In the genomic region with DNA sequence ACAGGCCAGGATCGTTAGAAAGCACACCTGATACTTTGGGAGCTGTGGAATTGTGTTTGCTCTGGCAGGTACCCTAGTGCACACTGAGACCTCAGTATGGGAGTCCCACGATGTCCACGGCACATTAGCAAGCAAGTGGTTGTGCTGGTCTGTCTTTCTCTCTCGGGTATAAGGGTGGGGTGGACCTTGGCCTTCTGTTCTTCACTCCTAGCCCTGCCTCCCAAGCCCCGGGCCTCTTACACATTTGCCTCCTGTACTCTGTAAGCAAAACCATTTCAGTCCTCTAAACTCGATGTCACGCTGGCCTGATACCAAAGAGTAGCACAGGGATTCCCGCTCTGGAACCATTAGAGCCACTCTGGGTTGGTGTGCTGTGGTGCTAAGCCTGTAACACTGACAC, we compare ENCODE assay signal across 27 mouse cellular contexts. TPM values are rescaled to one million over a fixed set of nuclear protein-coding genes. Genes with fewer than 3 reads are reported as not detected.
DNase-seq lines count a peak whose midpoint lies in the region; ATAC-seq lines count a peak whose summit lies in the region.
"Had no signal": no experiment of that assay in that cellular context is flagged by ENCODE, and none has a peak within 500 bp of the region (broad histone marks: within the 10 kb centered on the region; RNA-seq: fewer than 3 reads in every experiment).

No protein-coding gene starts in this region.

- H3K27ac ChIP-seq in liver, embryonic 16.5 days (ENCODE audit: low read length) = peak overlapping the region; percentile 57; the same call in 1 of the 2 replicates
- H3K27ac ChIP-seq in liver, embryonic 11.5 days (ENCODE audit: low read depth, low read length) = no peak overlapping the region
- H3K27ac ChIP-seq in embryonic facial prominence, embryonic 14.5 days (replicated peaks; ENCODE audit: low read depth, low read length) = peak overlapping the region; percentile 13
- H3K27ac ChIP-seq in intestine, embryonic 16.5 days (ENCODE audit: low read length) = peak overlapping the region; percentile 72
- H3K27ac ChIP-seq: heart, embryonic 10.5 days; heart, embryonic 15.5 days; liver, embryonic 13.5 days; neural tube, embryonic 12.5 days had no signal

- H3K4me2 ChIP-seq in liver, embryonic 16.5 days (ENCODE audit: low read depth, low read length) = no peak overlapping the region
- no peak overlapping the region for H3K4me2 ChIP-seq in liver, embryonic 11.5 days
- H3K4me2 ChIP-seq in embryonic facial prominence, embryonic 14.5 days (ENCODE audit: low read depth, low read length) = no peak overlapping the region
- H3K4me2 ChIP-seq in intestine, embryonic 16.5 days (ENCODE audit: low read depth, low read length) = no peak overlapping the region
- H3K4me2 ChIP-seq: heart, embryonic 15.5 days; liver, embryonic 13.5 days; lung, embryonic 14.5 days; neural tube, embryonic 12.5 days had no signal

- 61% methylated on average over 8 of the region's 8 CpGs for WGBS in liver, embryonic 16.5 days (ENCODE audit: insufficient replicate concordance)
- WGBS in liver, embryonic 11.5 days = 84% methylated on average over 8 of the region's 8 CpGs
- WGBS in embryonic facial prominence, embryonic 14.5 days = 82% methylated on average over 8 of the region's 8 CpGs
- 78% methylated on average over 8 of the region's 8 CpGs for WGBS in intestine, embryonic 16.5 days

- no peak overlapping the region for H3K4me3 ChIP-seq in liver, embryonic 16.5 days (ENCODE audit: low read depth, low read length)
- H3K4me3 ChIP-seq in liver, embryonic 11.5 days (ENCODE audit: low read depth, low read length) = no peak overlapping the region
- no peak overlapping the region for H3K4me3 ChIP-seq in embryonic facial prominence, embryonic 14.5 days (ENCODE audit: low read depth, low read length)
- H3K4me3 ChIP-seq in intestine, embryonic 16.5 days (ENCODE audit: low read length) = no peak overlapping the region
- H3K4me3 ChIP-seq: heart, embryonic 10.5 days; heart, embryonic 15.5 days; liver, embryonic 13.5 days; midbrain, embryonic 10.5 days; myocyte; neural tube, embryonic 12.5 days had no signal

- no peaks in the 10 kb centered on the region; the same call in 1 of the 2 replicates for H3K36me3 ChIP-seq in liver, embryonic 16.5 days (ENCODE audit: control insufficient read depth, insufficient read depth)
- H3K36me3 ChIP-seq in liver, embryonic 11.5 days (ENCODE audit: control insufficient read depth, insufficient read depth, low read length) = peaks cover 11% of the 10 kb centered on the region
- peaks cover 88% of the 10 kb centered on the region for H3K36me3 ChIP-seq in embryonic facial prominence, embryonic 14.5 days (ENCODE audit: control insufficient read depth, insufficient read depth, low read length)
- H3K36me3 ChIP-seq in intestine, embryonic 16.5 days (ENCODE audit: control insufficient read depth, insufficient read depth, low read length) = peaks cover 14% of the 10 kb centered on the region

- no peaks in the 10 kb centered on the region for H3K9me3 ChIP-seq in liver, embryonic 16.5 days (replicated peaks; ENCODE audit: control insufficient read depth, low read length)
- H3K9me3 ChIP-seq in liver, embryonic 11.5 days (ENCODE audit: control insufficient read depth, low read length) = no peaks in the 10 kb centered on the region
- H3K9me3 ChIP-seq in embryonic facial prominence, embryonic 14.5 days (ENCODE audit: control insufficient read depth, low read length) = no peaks in the 10 kb centered on the region
- no peaks in the 10 kb centered on the region for H3K9me3 ChIP-seq in intestine, embryonic 16.5 days (ENCODE audit: control insufficient read depth, low read length)
- H3K9me3 ChIP-seq: heart, embryonic 10.5 days; heart, embryonic 15.5 days; liver, embryonic 13.5 days; midbrain, embryonic 10.5 days; neural tube, embryonic 12.5 days had no signal

- H3K4me1 ChIP-seq in liver, embryonic 16.5 days (ENCODE audit: control insufficient read depth, low read depth, low read length) = no peaks in the 10 kb centered on the region
- H3K4me1 ChIP-seq in liver, embryonic 11.5 days (replicated peaks; ENCODE audit: control insufficient read depth, insufficient read depth, low read length) = no peaks in the 10 kb centered on the region
- H3K4me1 ChIP-seq in embryonic facial prominence, embryonic 14.5 days (ENCODE audit: control insufficient read depth, insufficient read depth, low read length) = no peaks in the 10 kb centered on the region; the same call in 1 of the 2 replicates
- peaks cover 7% of the 10 kb centered on the region for H3K4me1 ChIP-seq in intestine, embryonic 16.5 days (ENCODE audit: control insufficient read depth, insufficient read depth, low read length)
- H3K4me1 ChIP-seq: heart, embryonic 10.5 days; heart, embryonic 15.5 days; liver, embryonic 13.5 days had no signal

- ATAC-seq in liver, embryonic 16.5 days (ENCODE audit: low read depth) = no peak
- ATAC-seq in liver, embryonic 11.5 days (replicated peaks; ENCODE audit: low FRiP score) = no peak
- no peak for ATAC-seq in embryonic facial prominence, embryonic 14.5 days (ENCODE audit: low read depth)
- peak; percentile 86 for ATAC-seq in intestine, embryonic 16.5 days
- ATAC-seq: forebrain, embryonic 14.5 days; hindbrain, embryonic 16.5 days; midbrain, embryonic 16.5 days had no signal

- no peak for DNase-seq in liver, embryonic 11.5 days (ENCODE audit: low spot score)
- no peak for DNase-seq in embryonic facial prominence, embryonic 14.5 days (ENCODE audit: low spot score)
- DNase-seq in yolk sac, embryonic 10.5 days (ENCODE audit: low spot score) = peak; percentile 30
- no peak for DNase-seq in adrenal gland, postnatal 14 days
- no peak for DNase-seq in thymus, postnatal 4 days
- DNase-seq: adrenal gland, postnatal 10 days; B cell, adult 2 months; cerebellum, adult 18-20 months; cerebellum, postnatal 10 days; gastrocnemius, postnatal 25 days; heart, adult 11 months; kidney, postnatal 14 days; layer of hippocampus, adult 9-11 months; liver, embryonic 13.5 days; lung, embryonic 14.5 days; lung, postnatal 14 days; right cerebral cortex, postnatal 4 days had no signal

- no peaks in the 10 kb centered on the region for H3K27me3 ChIP-seq in liver, embryonic 16.5 days (ENCODE audit: control insufficient read depth, insufficient read depth, low read depth, low read length)
- H3K27me3 ChIP-seq in liver, embryonic 11.5 days (replicated peaks; ENCODE audit: control insufficient read depth, insufficient read depth, low read length) = no peaks in the 10 kb centered on the region
- no peaks in the 10 kb centered on the region for H3K27me3 ChIP-seq in embryonic facial prominence, embryonic 14.5 days (replicated peaks; ENCODE audit: control insufficient read depth, insufficient read depth, low read length)
- H3K27me3 ChIP-seq in intestine, embryonic 16.5 days (replicated peaks; ENCODE audit: control insufficient read depth, insufficient read depth, low read length) = no peaks in the 10 kb centered on the region
- H3K27me3 ChIP-seq: heart, embryonic 15.5 days; liver, embryonic 13.5 days; neural tube, embryonic 12.5 days had no signal

- no peak overlapping the region for H3K9ac ChIP-seq in liver, embryonic 16.5 days (ENCODE audit: low read depth, low read length)
- H3K9ac ChIP-seq in liver, embryonic 11.5 days (ENCODE audit: low read depth, low read length) = no peak overlapping the region
- no peak overlapping the region for H3K9ac ChIP-seq in embryonic facial prominence, embryonic 14.5 days (ENCODE audit: low read depth, low read length)
- H3K9ac ChIP-seq in intestine, embryonic 16.5 days (ENCODE audit: low read depth, low read length) = 0 out of 2 replicates have a peak overlapping the region, but pooled peaks have one; percentile 8
- H3K9ac ChIP-seq: heart, embryonic 15.5 days; liver, embryonic 13.5 days; lung, embryonic 14.5 days; neural tube, embryonic 12.5 days had no signal

RNA-seq across cellular contexts. Expression of gene Aebp2, which starts 29.8 kb away (rescaled TPM):
- 2.4 and 2.5 TPM in 2 replicates for polyA plus RNA-seq in liver, embryonic 16.5 days (2015; fragmentation: Nextera tagmentation; extraction: Ambion mirVana)
- 10.3 and 10.5 TPM in 2 replicates for polyA plus RNA-seq in liver, embryonic 11.5 days (2014; fragmentation: Nextera tagmentation; extraction: Ambion mirVana)
- polyA plus RNA-seq in embryonic facial prominence, embryonic 14.5 days (2014; fragmentation: Nextera tagmentation; extraction: Ambion mirVana) = 18.1 and 18.7 TPM in 2 replicates
- 6.4 and 7.3 TPM in 2 replicates for polyA plus RNA-seq in intestine, embryonic 16.5 days (2015; fragmentation: Nextera tagmentation; extraction: Ambion mirVana)
- total RNA-seq in adrenal gland, postnatal 14 days (2021) = 52.3 and 52.8 TPM in 2 replicates
